Mouse (Mus musculus) erythroblast, embryonic 14.5 days (primary cell): ENCODE results near the gene Troap. TPM values are rescaled to one million over a fixed set of nuclear protein-coding genes. Genes with fewer than 3 reads are reported as not detected.
A peak's percentile ranks its signal among the peaks of the same experiment; 100 is the strongest.
"Not testable (repeated sequence)": the region's sequence is repeated elsewhere in the genome, so short reads cannot be mapped to it uniquely, and the experiment has no call there.

Source experiments
- H3K27me3 ChIP-seq: 2 replicates; pipeline ENCODE4 v1.6.1; 2012; ENCODE audit warnings: inconsistent platforms; ENCODE audit not compliant: control insufficient read depth
- H3K36me3 ChIP-seq: 2 replicates; pipeline ENCODE4 v1.6.1; 2012; ENCODE audit warnings: mild to moderate bottlenecking, inconsistent platforms; ENCODE audit not compliant: control insufficient read depth
- H3K4me1 ChIP-seq: 2 replicates; pipeline ENCODE4 v1.6.1; 2012; ENCODE audit warnings: inconsistent platforms; ENCODE audit not compliant: control insufficient read depth
- H3K4me3 ChIP-seq: replicated peaks from 2 replicates; pipeline ENCODE3; 2012; ENCODE audit warnings: moderate library complexity, mild to moderate bottlenecking, inconsistent platforms
- H3K9me3 ChIP-seq: 2 replicates; pipeline ENCODE4 v1.6.1; 2012; ENCODE audit warnings: low read length, inconsistent platforms, mixed read lengths; ENCODE audit not compliant: control insufficient read depth
- GATA1 ChIP-seq: IDR thresholded peaks from 2 replicates; pipeline ENCODE4 v1.6.1; 2012; ENCODE audit warnings: low read length, inconsistent platforms, mixed read lengths
- TAL1 ChIP-seq: IDR thresholded peaks from 3 replicates; pipeline ENCODE4 v1.6.1; 2012; ENCODE audit warnings: low read length, inconsistent platforms, mixed read lengths
- polyA plus RNA-seq: library from polyadenylated mRNA; stranded (reverse); fragments of >175 nt; gene quantifications from 2 replicates; pipeline ENCODE4 v1.2.3, GENCODE M21; 2012

The Troap gene
- polyA plus RNA-seq, 1 experiment: 17.1 TPM

DNA sequence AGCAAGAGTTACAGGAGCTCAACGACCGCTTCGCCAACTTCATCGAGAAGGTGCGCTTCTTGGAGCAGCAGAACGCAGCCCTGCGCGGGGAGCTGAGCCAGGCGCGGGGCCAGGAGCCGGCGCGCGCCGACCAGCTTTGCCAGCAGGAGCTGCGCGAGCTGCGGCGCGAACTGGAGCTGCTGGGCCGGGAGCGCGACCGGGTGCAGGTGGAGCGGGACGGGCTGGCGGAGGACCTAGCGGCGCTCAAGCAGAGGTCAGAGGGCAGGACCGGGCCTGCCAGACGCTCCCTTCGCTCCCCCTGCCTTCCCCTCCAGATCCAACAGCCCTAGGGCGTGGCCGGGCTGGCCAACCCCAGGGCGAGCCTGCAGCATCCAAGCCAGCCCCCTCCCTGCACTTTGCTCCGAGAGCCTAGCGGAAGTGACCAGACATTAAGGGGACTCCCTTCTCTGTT, 18.8 kb upstream of the Troap start:
- H3K27me3 ChIP-seq: peaks cover 95% of the 10 kb centered on the region
- no peaks in the 10 kb centered on the region for H3K36me3 ChIP-seq
- H3K4me1 ChIP-seq: peaks cover 15% of the 10 kb centered on the region
- peaks cover 7% of the 10 kb centered on the region; the same call in 1 of the 2 replicates for H3K9me3 ChIP-seq
- no peak overlapping the region for H3K4me3 ChIP-seq
- no peak for TF ChIP-seq GATA1
- TF ChIP-seq TAL1: no peak

DNA sequence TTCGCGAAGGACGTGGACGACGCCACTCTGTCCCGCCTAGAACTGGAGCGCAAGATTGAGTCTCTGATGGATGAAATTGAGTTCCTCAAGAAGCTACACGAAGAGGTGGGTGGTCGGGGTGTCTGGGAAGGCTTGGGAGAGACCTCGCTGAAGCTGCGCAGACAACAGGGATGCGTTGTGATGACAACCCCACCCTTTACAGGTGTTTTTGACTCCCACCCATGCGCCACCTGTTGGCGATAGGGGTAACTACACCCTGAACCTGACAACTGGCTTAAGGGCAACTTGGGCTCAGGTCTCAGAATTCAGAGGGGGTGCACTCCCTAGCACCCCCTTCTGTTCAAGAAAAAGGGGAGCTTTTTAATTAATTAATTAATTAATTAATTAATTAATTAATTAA, 18.0 kb upstream of the Troap start:
- H3K9me3 ChIP-seq: peaks cover 7% of the 10 kb centered on the region; the same call in 1 of the 2 replicates
- no peak for TF ChIP-seq GATA1
- TF ChIP-seq TAL1: no peak
- H3K4me1 ChIP-seq: peaks cover 15% of the 10 kb centered on the region
- no peaks in the 10 kb centered on the region for H3K36me3 ChIP-seq
- H3K27me3 ChIP-seq: peaks cover 96% of the 10 kb centered on the region
- no peak overlapping the region for H3K4me3 ChIP-seq

DNA sequence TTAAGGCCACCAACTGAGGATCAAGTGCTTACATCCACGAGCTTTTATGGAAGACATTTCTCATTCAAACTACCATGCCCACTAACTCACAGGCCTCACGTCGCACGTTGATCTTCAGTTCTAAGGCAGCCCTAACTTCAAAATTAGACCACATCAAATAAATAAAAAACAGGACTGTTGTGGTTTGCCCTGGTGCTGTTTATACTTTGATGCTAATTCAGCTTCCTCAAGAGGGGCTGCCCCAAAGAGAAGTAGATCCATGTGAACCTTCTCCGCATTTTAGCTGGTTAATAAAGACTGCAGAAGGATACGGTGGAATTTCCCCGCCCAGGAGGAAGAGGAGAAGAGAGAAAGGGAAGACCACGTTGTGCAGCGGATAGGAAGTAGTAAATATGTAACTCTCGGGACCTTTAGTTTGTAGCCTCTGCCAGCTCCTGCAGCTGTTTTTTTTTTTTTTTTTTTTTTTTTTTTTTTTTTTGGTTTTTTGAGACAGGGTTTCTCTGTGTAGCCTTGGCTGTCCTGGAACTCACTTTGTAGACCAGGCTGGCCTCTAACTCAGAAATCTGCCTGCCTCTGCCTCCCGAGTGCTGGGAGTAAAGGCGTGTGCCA, 8.7 kb upstream of the Troap start:
- Histone ChIP-seq H3K4me3 (no peak overlapping the region), H3K4me1 (no peaks in the 10 kb centered on the region), H3K36me3 (no peaks in the 10 kb centered on the region), H3K9me3 (no peaks in the 10 kb centered on the region), H3K27me3 (peaks cover 71% of the 10 kb centered on the region)
- TF ChIP-seq TAL1 (no peak), GATA1 (no peak)

DNA sequence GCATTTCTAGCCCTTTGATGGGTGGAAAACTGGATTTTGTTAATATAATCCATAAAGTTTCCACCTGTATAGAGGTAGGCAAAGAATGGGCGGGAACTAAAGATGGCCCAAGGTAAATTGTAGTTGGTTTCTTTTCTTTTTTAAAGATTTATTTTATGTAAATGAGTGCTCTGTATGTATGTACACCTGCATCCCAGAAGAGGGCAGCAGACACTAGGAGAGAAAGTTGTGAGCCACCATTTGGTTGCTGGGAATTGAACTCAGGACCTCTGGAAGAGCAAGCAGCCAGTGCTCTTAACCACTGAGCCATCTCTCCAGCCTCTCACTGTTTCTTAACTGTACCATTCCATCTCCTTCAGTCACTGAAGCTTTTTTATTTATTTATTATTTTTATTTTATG, 2.4 kb upstream of the Troap start:
- H3K4me3 ChIP-seq: no peak overlapping the region
- TF ChIP-seq TAL1 (no peak), GATA1 (no peak)
- H3K36me3 ChIP-seq: peaks cover 11% of the 10 kb centered on the region
- peaks cover 22% of the 10 kb centered on the region for H3K4me1 ChIP-seq
- no peaks in the 10 kb centered on the region for H3K9me3 ChIP-seq
- peaks cover 21% of the 10 kb centered on the region for H3K27me3 ChIP-seq

DNA sequence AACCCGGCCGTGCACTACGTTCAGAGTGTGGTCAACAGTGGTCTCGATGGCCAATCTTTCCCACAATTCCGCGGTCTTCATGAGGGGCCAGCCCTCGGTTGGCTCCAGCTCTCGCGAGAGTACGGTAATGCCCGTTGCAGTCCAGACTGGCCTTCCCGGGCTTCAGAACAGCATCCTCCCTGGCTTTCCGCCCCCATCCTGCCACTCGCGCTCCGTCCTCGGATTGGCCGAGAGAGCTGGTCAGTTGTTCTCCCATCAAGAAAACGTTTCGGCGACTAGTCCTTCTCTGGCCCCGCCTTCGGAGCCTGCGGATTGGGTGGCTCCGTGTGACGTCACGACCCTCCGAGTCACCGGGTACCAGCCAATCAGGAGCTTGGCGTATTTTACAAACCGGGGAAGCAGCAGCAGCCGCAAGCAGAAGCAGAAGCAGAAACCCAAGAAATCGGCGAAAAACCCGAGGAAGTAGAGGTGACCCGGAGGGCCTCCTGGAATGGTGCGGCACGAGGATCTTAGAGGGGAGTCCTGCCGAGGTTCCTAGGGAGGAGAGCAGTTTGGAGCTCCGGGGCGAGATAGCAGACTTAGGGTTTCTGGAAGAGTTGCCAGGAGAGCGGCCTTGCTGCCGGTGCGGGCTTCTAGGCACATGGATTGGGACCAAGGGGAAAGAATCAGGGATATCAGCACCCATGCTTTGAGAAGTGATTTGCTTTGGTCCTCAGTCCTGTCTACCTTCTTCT, 392 bp downstream of the Troap start:
- TF ChIP-seq TAL1: no peak
- no peak for TF ChIP-seq GATA1
- Histone ChIP-seq H3K36me3 (peaks cover 37% of the 10 kb centered on the region), H3K9me3 (no peaks in the 10 kb centered on the region), H3K27me3 (peaks cover 2% of the 10 kb centered on the region), H3K4me1 (peaks cover 39% of the 10 kb centered on the region), H3K4me3 (peak overlapping the region; percentile 95)

GRCm38 (mm10) chr15:99076011-99076410, 1.6 kb downstream of the Troap start:
- peaks cover 39% of the 10 kb centered on the region for H3K4me1 ChIP-seq

GRCm38 (mm10) chr15:99078181-99078910, 4.0 kb downstream of the Troap start:
- Histone ChIP-seq H3K4me1 (peaks cover 43% of the 10 kb centered on the region), H3K4me3 (no peak overlapping the region), H3K9me3 (no peaks in the 10 kb centered on the region), H3K36me3 (peaks cover 73% of the 10 kb centered on the region), H3K27me3 (0 out of 2 replicates have a peak, but pooled peaks cover under 1% of the 10 kb centered on the region)
- no peak for TF ChIP-seq TAL1
- TF ChIP-seq GATA1: no peak

More at GRCm38 (mm10) chr15:99076011-99076410, 1.6 kb downstream of the Troap start:
- peaks cover 50% of the 10 kb centered on the region for H3K36me3 ChIP-seq
- not testable (repeated sequence) for H3K9me3 ChIP-seq, H3K27me3 ChIP-seq
- peak overlapping the region; percentile 95 for H3K4me3 ChIP-seq

- no peak overlapping the region for H3K4me3 ChIP-seq
- no peak for TF ChIP-seq TAL1
- H3K9me3 ChIP-seq: no peaks in the 10 kb centered on the region
- peaks cover 40% of the 10 kb centered on the region for H3K4me1 ChIP-seq
- H3K36me3 ChIP-seq: peaks cover 80% of the 10 kb centered on the region
- H3K27me3 ChIP-seq: peaks cover 15% of the 10 kb centered on the region
These were observed 5.4 kb downstream of the Troap start for GRCm38 (mm10) chr15:99079804-99080203.

DNA sequence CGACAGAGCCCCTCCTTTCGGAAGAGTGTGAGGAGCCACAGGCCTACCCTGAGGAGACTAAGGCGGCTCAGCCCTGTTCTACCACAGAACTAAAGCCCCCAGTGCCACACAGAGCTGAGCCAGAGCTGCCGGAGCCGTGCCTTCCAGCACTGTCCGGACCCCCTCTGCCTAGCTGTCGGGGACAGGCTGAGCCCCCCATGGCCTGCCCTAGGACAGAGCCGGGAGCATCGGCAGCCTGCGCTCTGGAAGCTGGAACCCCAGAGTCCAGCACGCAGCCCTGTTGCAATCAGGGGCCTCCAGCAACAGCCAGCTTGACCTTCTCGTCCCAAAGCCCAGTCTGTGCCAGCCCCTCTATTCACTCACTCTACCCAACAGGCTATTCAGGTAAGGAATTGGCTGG, 7.9 kb downstream of the Troap start:
- H3K4me1 ChIP-seq: peaks cover 25% of the 10 kb centered on the region
- TF ChIP-seq GATA1: no peak
- TF ChIP-seq TAL1: no peak
- no peak overlapping the region for H3K4me3 ChIP-seq
- H3K9me3 ChIP-seq: peaks cover 3% of the 10 kb centered on the region; the same call in 1 of the 2 replicates
- peaks cover 65% of the 10 kb centered on the region for H3K36me3 ChIP-seq
- H3K27me3 ChIP-seq: peaks cover 40% of the 10 kb centered on the region
